Mouse (Mus musculus) ES-E14 (cell line): Measurements from ENCODE around the gene Otud7a. TPM values are rescaled to one million over a fixed set of nuclear protein-coding genes. Genes with fewer than 3 reads are reported as not detected.

ENCODE experiments used
- DNase-seq: peaks from one replicate; pipeline ENCODE4 v3.0.0-alpha.2; 2013; ENCODE audit warnings: low read depth, low spot score
- H3K27ac ChIP-seq: 2 replicates; pipeline ENCODE4 v1.5.1; 2012; ENCODE audit warnings: low read depth, mild to moderate bottlenecking, low read length, moderate library complexity, mixed read lengths; ENCODE audit not compliant: poor library complexity, insufficient read depth, severe bottlenecking
- H3K36me3 ChIP-seq: 2 replicates; pipeline ENCODE4 v1.6.1; 2012; ENCODE audit warnings: mild to moderate bottlenecking, low read length, moderate library complexity, mixed read lengths; ENCODE audit not compliant: control insufficient read depth, poor library complexity, insufficient read depth, severe bottlenecking
- H3K4me1 ChIP-seq, 2 experiments: fragments of 150-350 bp in 1 of 2; sonication (generic) in 1 of 2; 2 replicates each; pipeline ENCODE4 v1.6.1; 2012; ENCODE audit warnings: low read length in 2 of 2, mild to moderate bottlenecking in 1 of 2, mixed read lengths in 1 of 2; ENCODE audit not compliant: control insufficient read depth in 2 of 2, insufficient read depth in 2 of 2, poor library complexity in 1 of 2
- H3K4me3 ChIP-seq, 2 experiments: fragments of 150-350 bp in 1 of 2; sonication (generic) in 1 of 2; 2 replicates each; pipeline ENCODE4 v1.5.1; 2012; ENCODE audit warnings: low read length in 2 of 2, low read depth in 1 of 2, mild to moderate bottlenecking in 1 of 2, mixed read lengths in 1 of 2; ENCODE audit not compliant: insufficient read depth in 1 of 2, poor library complexity in 1 of 2, severe bottlenecking in 1 of 2
- H3K9ac ChIP-seq: 2 replicates; pipeline ENCODE4 v1.6.1; 2012; ENCODE audit warnings: low read depth, mild to moderate bottlenecking, low read length, mixed read lengths; ENCODE audit not compliant: poor library complexity, insufficient read depth, severe bottlenecking
- H3K9me3 ChIP-seq: fragments of 150-350 bp; sonication (generic); 2 replicates; pipeline ENCODE4 v1.6.1; 2012; ENCODE audit warnings: low read depth, mild to moderate bottlenecking, low read length; ENCODE audit not compliant: control insufficient read depth, insufficient read depth
- CHD2 ChIP-seq: IDR thresholded peaks from 2 replicates; pipeline ENCODE4 v1.6.1; 2014; ENCODE audit warnings: mild to moderate bottlenecking, low read depth, low read length, inconsistent platforms
- HCFC1 ChIP-seq: IDR thresholded peaks from 2 replicates; pipeline ENCODE4 v1.6.1; 2012; ENCODE audit warnings: low read length, inconsistent platforms, borderline replicate concordance; ENCODE audit not compliant: insufficient read depth
- MAFK ChIP-seq: IDR thresholded peaks from 2 replicates; pipeline ENCODE4 v1.6.1; 2014; ENCODE audit warnings: mild to moderate bottlenecking, low read depth, low read length, inconsistent platforms; ENCODE audit not compliant: insufficient read depth
- ZC3H11A ChIP-seq: IDR thresholded peaks from 2 replicates; pipeline ENCODE4 v1.6.1; 2012; ENCODE audit warnings: low read depth, mild to moderate bottlenecking, inconsistent platforms, low read length, borderline replicate concordance
- ZNF384 ChIP-seq: IDR thresholded peaks from 2 replicates; pipeline ENCODE4 v1.6.1; 2012; ENCODE audit warnings: low read depth, low read length, inconsistent platforms
- in situ Hi-C, 2 experiments: fragments of 600-800 bp; cut with MboI; formaldehyde crosslinking; loops; one replicate each; pipeline ENCODE4 v1.15.1; 2025; ENCODE audit warnings: low sequenced_read_pairs in 2 of 2, inconsistent platforms in 1 of 2; ENCODE audit not compliant: unreplicated experiment in 2 of 2
- total RNA-seq: library from RNA; depleted of rRNA; stranded (reverse); fragments of 300-350 nt; gene quantifications from 2 replicates; pipeline ENCODE4 v1.2.3, GENCODE M21; 2012

The Otud7a gene
- total RNA-seq, 1 experiment: 0.98 TPM

GRCm38 (mm10) chr7:63540293-63540692 is 95.7 kb downstream of the Otud7a start:
- Histone ChIP-seq H3K4me3 (no peak overlapping the region), H3K9me3 (no peaks in the 10 kb centered on the region), H3K4me1 (no peaks in the 10 kb centered on the region), H3K36me3 (no peaks in the 10 kb centered on the region), H3K9ac (no peak overlapping the region), H3K27ac (no peak overlapping the region)
- TF ChIP-seq HCFC1 (no peak), CHD2 (no peak)
- in situ Hi-C loops: no loop called here
- no peak for DNase-seq

GRCm38 (mm10) chr7:63554457-63554856 is 109.9 kb downstream of the Otud7a start:
- Histone ChIP-seq H3K9ac (no peak overlapping the region), H3K9me3 (no peaks in the 10 kb centered on the region), H3K4me1 (no peaks in the 10 kb centered on the region), H3K36me3 (no peaks in the 10 kb centered on the region), H3K4me3 (no peak overlapping the region), H3K27ac (no peak overlapping the region)
- no peak for TF ChIP-seq HCFC1
- no peak for TF ChIP-seq CHD2
- no peak for TF ChIP-seq ZNF384
- no peak for TF ChIP-seq MAFK
- TF ChIP-seq ZC3H11A: no peak
- DNase-seq: no peak
- in situ Hi-C loops: no loop called here

DNA sequence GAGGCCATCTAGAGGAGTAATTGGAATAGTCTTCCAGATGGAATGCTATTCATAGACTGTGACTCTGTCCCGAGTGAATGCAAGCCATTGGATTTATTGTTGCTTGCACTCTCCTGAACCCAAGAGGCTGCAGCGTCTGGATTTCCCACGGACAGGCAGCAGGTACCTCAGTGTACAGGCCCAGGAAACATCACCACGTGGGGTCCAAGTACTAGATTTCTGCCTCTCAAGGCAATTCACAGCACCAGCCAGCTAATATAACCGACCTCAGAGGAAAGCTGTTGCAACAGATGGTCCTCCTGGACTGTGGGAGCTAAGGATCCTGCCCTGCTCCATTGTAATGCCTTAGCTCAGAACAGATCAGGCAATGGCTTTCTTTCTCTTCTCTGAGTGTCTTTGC is 111.8 kb downstream of the Otud7a start:
- Histone ChIP-seq H3K36me3 (no peaks in the 10 kb centered on the region), H3K4me3 (no peak overlapping the region), H3K9me3 (no peaks in the 10 kb centered on the region), H3K9ac (no peak overlapping the region), H3K4me1 (no peaks in the 10 kb centered on the region), H3K27ac (no peak overlapping the region)
- TF ChIP-seq HCFC1 (no peak), ZC3H11A (no peak)
- in situ Hi-C loops: no loop called here
- no peak for DNase-seq

DNA sequence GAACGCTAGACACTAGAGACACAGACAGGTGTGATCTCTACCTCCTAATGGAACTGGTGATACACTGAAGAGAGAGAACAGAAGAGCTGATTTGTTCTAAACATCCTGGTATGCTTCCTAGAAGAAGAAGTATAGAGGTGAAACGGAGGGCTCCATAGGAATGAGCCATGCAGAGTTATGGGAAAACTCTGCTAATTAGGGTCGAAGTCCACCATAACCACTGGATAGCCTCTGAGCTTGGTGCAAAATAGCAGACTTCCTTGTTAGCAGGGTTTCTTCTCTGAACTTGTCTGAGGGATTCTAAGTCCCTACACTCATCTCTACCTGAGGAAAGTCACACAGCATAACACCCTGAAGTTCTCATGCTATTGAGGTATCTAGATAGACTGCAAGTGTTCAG is 114.4 kb downstream of the Otud7a start:
- in situ Hi-C loops: no loop called here
- Histone ChIP-seq H3K9me3 (no peaks in the 10 kb centered on the region), H3K36me3 (no peaks in the 10 kb centered on the region), H3K27ac (no peak overlapping the region), H3K4me1 (no peaks in the 10 kb centered on the region), H3K4me3 (no peak overlapping the region), H3K9ac (no peak overlapping the region)
- DNase-seq: no peak
- TF ChIP-seq ZNF384 (no peak), MAFK (no peak), ZC3H11A (no peak), HCFC1 (no peak), CHD2 (no peak)

GRCm38 (mm10) chr7:63559679-63560078 is 115.1 kb downstream of the Otud7a start:
- H3K9me3 ChIP-seq: no peaks in the 10 kb centered on the region
- no peak for DNase-seq
- no peak overlapping the region for H3K27ac ChIP-seq
- H3K36me3 ChIP-seq: no peaks in the 10 kb centered on the region
- no peak overlapping the region for H3K9ac ChIP-seq
- in situ Hi-C loops: no loop called here
- no peaks in the 10 kb centered on the region for H3K4me1 ChIP-seq
- no peak overlapping the region for H3K4me3 ChIP-seq
- TF ChIP-seq ZNF384: no peak
- no peak for TF ChIP-seq ZC3H11A
- TF ChIP-seq CHD2: no peak
